Mouse (Mus musculus) hindbrain, embryonic 11.5 days (tissue): ENCODE measurements around the gene Pgr. TPM values are rescaled to one million over a fixed set of nuclear protein-coding genes. Genes with fewer than 3 reads are reported as not detected.
A peak's percentile ranks its signal among the peaks of the same experiment; 100 is the strongest.

Experiments
- ATAC-seq: fragments of 200-750 bp; cut with Nextera tagmentation; 2 replicates; pipeline ENCODE4 v1.8.0; 2017; ENCODE audit warnings: mild to moderate bottlenecking, moderate TSS enrichment, moderate library complexity; ENCODE audit not compliant: low FRiP score
- DNase-seq: peaks from one replicate; pipeline ENCODE4 v3.0.0-alpha.2; 2015; ENCODE audit warnings: low spot score
- H3K27ac ChIP-seq: fragments of 300-500 bp; sonication (generic); 2 replicates; pipeline ENCODE4 v1.5.1; 2014; ENCODE audit warnings: mild to moderate bottlenecking, low read depth, low read length
- H3K27me3 ChIP-seq: fragments of 300-500 bp; sonication (generic); 2 replicates; pipeline ENCODE4 v1.6.1; 2014; ENCODE audit warnings: mild to moderate bottlenecking, low read length, moderate library complexity, mixed read lengths; ENCODE audit not compliant: control insufficient read depth, insufficient read depth
- H3K36me3 ChIP-seq: fragments of 300-500 bp; sonication (generic); 2 replicates; pipeline ENCODE4 v1.6.1; 2014; ENCODE audit warnings: mild to moderate bottlenecking, low read length, moderate library complexity, mixed read lengths; ENCODE audit not compliant: control insufficient read depth, insufficient read depth
- H3K4me1 ChIP-seq: fragments of 300-500 bp; sonication (generic); replicated peaks from 2 replicates; pipeline ENCODE4 v1.6.1; 2014; ENCODE audit warnings: low read length, mixed read lengths; ENCODE audit not compliant: control insufficient read depth, insufficient read depth
- H3K4me2 ChIP-seq: fragments of 300-500 bp; sonication (generic); replicated peaks from 2 replicates; pipeline ENCODE4 v1.6.1; 2014; ENCODE audit warnings: mild to moderate bottlenecking, low read depth, low read length
- H3K4me3 ChIP-seq: fragments of 300-500 bp; sonication (generic); 2 replicates; pipeline ENCODE4 v1.5.1; 2014; ENCODE audit warnings: low read depth, low read length
- H3K9ac ChIP-seq: fragments of 300-500 bp; sonication (generic); 2 replicates; pipeline ENCODE4 v1.6.1; 2014; ENCODE audit warnings: low read depth, low read length
- H3K9me3 ChIP-seq: fragments of 300-500 bp; sonication (generic); 2 replicates; pipeline ENCODE4 v1.6.1; 2016; ENCODE audit warnings: low read length; ENCODE audit not compliant: control insufficient read depth
- WGBS: fragments of 180-500 bp; shearing (Covaris S2); extraction: QIAGEN DNeasy Blood & Tissue Kit; methylation state at CpG from one replicate; pipeline ENCODE4 v1.1.7; 2014; 5-methylcytosine and 5-hydroxymethylcytosine counted together
- polyA plus RNA-seq: library from polyadenylated mRNA; unstranded; fragments of >200 nt; fragmentation: Nextera tagmentation; extraction: Ambion mirVana; gene quantifications from 2 replicates; pipeline ENCODE4 v1.2.1, GENCODE M21; 2014

The Pgr gene
- polyA plus RNA-seq, 1 experiment from 2014 or later = 0.26 TPM

GRCm38 (mm10) chr9:8927561-8927960, 27.9 kb downstream of the Pgr start:
- H3K4me2 ChIP-seq = no peak overlapping the region
- 88% methylated on average over 2 of the region's 2 CpGs for WGBS
- H3K9ac ChIP-seq = no peak overlapping the region
- no peak overlapping the region for H3K27ac ChIP-seq
- H3K27me3 ChIP-seq = no peaks in the 10 kb centered on the region
- H3K9me3 ChIP-seq = no peaks in the 10 kb centered on the region
- DNase-seq = no peak
- no peaks in the 10 kb centered on the region for H3K4me1 ChIP-seq
- H3K36me3 ChIP-seq = no peaks in the 10 kb centered on the region
- ATAC-seq = no peak
- H3K4me3 ChIP-seq = no peak overlapping the region

GRCm38 (mm10) chr9:8937753-8938152, 38.1 kb downstream of the Pgr start:
- Histone ChIP-seq H3K27ac (no peak overlapping the region), H3K4me3 (no peak overlapping the region), H3K36me3 (no peaks in the 10 kb centered on the region), H3K4me1 (no peaks in the 10 kb centered on the region), H3K9me3 (no peaks in the 10 kb centered on the region), H3K4me2 (no peak overlapping the region), H3K9ac (no peak overlapping the region), H3K27me3 (no peaks in the 10 kb centered on the region)
- WGBS = 41% methylated on average over 1 of the region's 1 CpGs
- DNase-seq = no peak
- ATAC-seq = no peak

GRCm38 (mm10) chr9:8953306-8953705, 53.7 kb downstream of the Pgr start:
- Histone ChIP-seq H3K9me3 (no peaks in the 10 kb centered on the region), H3K4me2 (no peak overlapping the region), H3K9ac (no peak overlapping the region), H3K27ac (no peak overlapping the region), H3K4me1 (no peaks in the 10 kb centered on the region), H3K27me3 (no peaks in the 10 kb centered on the region), H3K36me3 (no peaks in the 10 kb centered on the region), H3K4me3 (no peak overlapping the region)
- DNase-seq (no peak), ATAC-seq (no peak)

GRCm38 (mm10) chr9:8964512-8965133, 65.0 kb downstream of the Pgr start:
- DNase-seq (peak; percentile 43), ATAC-seq (peak; percentile 64; the same call in 1 of the 2 replicates)
- Histone ChIP-seq H3K27me3 (no peaks in the 10 kb centered on the region), H3K4me2 (no peak overlapping the region), H3K36me3 (no peaks in the 10 kb centered on the region), H3K4me3 (no peak overlapping the region), H3K4me1 (no peaks in the 10 kb centered on the region), H3K9me3 (no peaks in the 10 kb centered on the region), H3K27ac (no peak overlapping the region), H3K9ac (no peak overlapping the region)
- 68% methylated on average over 8 of the region's 8 CpGs for WGBS

GRCm38 (mm10) chr9:8970240-8970639, 70.6 kb downstream of the Pgr start:
- no peaks in the 10 kb centered on the region for H3K9me3 ChIP-seq
- 75% methylated on average over 7 of the region's 7 CpGs for WGBS
- H3K4me3 ChIP-seq = no peak overlapping the region
- DNase-seq = no peak
- H3K27me3 ChIP-seq = no peaks in the 10 kb centered on the region
- no peak overlapping the region for H3K9ac ChIP-seq
- no peaks in the 10 kb centered on the region for H3K36me3 ChIP-seq
- no peak overlapping the region for H3K27ac ChIP-seq
- ATAC-seq = no peak
- H3K4me1 ChIP-seq = no peaks in the 10 kb centered on the region
- no peak overlapping the region for H3K4me2 ChIP-seq

- no peak within 1 kb of the TSS for H3K4me3 ChIP-seq
- no peak within 1 kb of the TSS for H3K9ac ChIP-seq
- H3K27ac ChIP-seq = no peak within 1 kb of the TSS
- H3K9me3 ChIP-seq = no peaks in the 10 kb centered on the region
- H3K36me3 ChIP-seq = no peaks in the 10 kb centered on the region
- H3K27me3 ChIP-seq = no peaks in the 10 kb centered on the region
- H3K4me2 ChIP-seq = no peak within 1 kb of the TSS
- ATAC-seq (no peak), DNase-seq (no peak)
- H3K4me1 ChIP-seq = no peaks in the 10 kb centered on the region
- 72% methylated on average over 2 of the region's 2 CpGs for WGBS
Observed at GRCm38 (mm10) chr9:8971491-8971890, 71.9 kb downstream of the Pgr start, which contains the start of gene Gm16485. Gm16485 (plus strand) TSS chr9:8971791.

GRCm38 (mm10) chr9:8977775-8978174, 78.1 kb downstream of the Pgr start:
- H3K9ac ChIP-seq = no peak overlapping the region
- ATAC-seq (no peak), DNase-seq (no peak)
- H3K4me1 ChIP-seq = no peaks in the 10 kb centered on the region
- no peak overlapping the region for H3K4me3 ChIP-seq
- 61% methylated on average over 2 of the region's 2 CpGs for WGBS
- no peaks in the 10 kb centered on the region for H3K27me3 ChIP-seq
- H3K27ac ChIP-seq = no peak overlapping the region
- no peak overlapping the region for H3K4me2 ChIP-seq
- no peaks in the 10 kb centered on the region for H3K36me3 ChIP-seq
- H3K9me3 ChIP-seq = no peaks in the 10 kb centered on the region

- Histone ChIP-seq H3K9me3 (no peaks in the 10 kb centered on the region), H3K4me2 (no peak overlapping the region), H3K4me3 (no peak overlapping the region), H3K9ac (no peak overlapping the region), H3K36me3 (no peaks in the 10 kb centered on the region), H3K27me3 (no peaks in the 10 kb centered on the region), H3K4me1 (no peaks in the 10 kb centered on the region), H3K27ac (no peak overlapping the region)
- WGBS = 83% methylated on average over 3 of the region's 3 CpGs
- no peak for DNase-seq
- no peak for ATAC-seq
Observed at GRCm38 (mm10) chr9:8982315-8982714, 82.7 kb downstream of the Pgr start.

GRCm38 (mm10) chr9:8996494-8996893, 96.9 kb downstream of the Pgr start:
- no peak for ATAC-seq
- WGBS = 93% methylated on average over 2 of the region's 2 CpGs

More at GRCm38 (mm10) chr9:8996494-8996893, 96.9 kb downstream of the Pgr start:
- Histone ChIP-seq H3K4me3 (no peak overlapping the region), H3K27ac (no peak overlapping the region), H3K36me3 (no peaks in the 10 kb centered on the region), H3K9ac (no peak overlapping the region), H3K4me1 (no peaks in the 10 kb centered on the region), H3K27me3 (no peaks in the 10 kb centered on the region), H3K9me3 (no peaks in the 10 kb centered on the region), H3K4me2 (no peak overlapping the region)
- no peak for DNase-seq
